Comparison of ENCODE assay signal across 8 mouse cellular contexts in genomic region chr10:80136952-80137625, GRCm38 (mm10). TPM values are rescaled to one million over a fixed set of nuclear protein-coding genes. Genes with fewer than 3 reads are reported as not detected.
DNase-seq lines count a peak whose midpoint lies in the region; ATAC-seq and TF ChIP-seq lines count a peak whose summit lies in the region.

No protein-coding gene starts in this region.

- no peak overlapping the region for H3K27ac ChIP-seq in spleen, adult 2 months (ENCODE audit: insufficient read depth, low read length)
- no peak overlapping the region for H3K27ac ChIP-seq in heart, embryonic 15.5 days
- no peak overlapping the region for H3K27ac ChIP-seq in liver, embryonic 14.5 days
- peak overlapping the region; percentile 94 for H3K27ac ChIP-seq in neural tube, embryonic 14.5 days (ENCODE audit: low read depth, low read length)

- H3K9me3 ChIP-seq in erythroblast, embryonic 14.5 days (ENCODE audit: control insufficient read depth, low read length): peaks cover 7% of the 10 kb centered on the region
- no peaks in the 10 kb centered on the region for H3K9me3 ChIP-seq in heart, embryonic 15.5 days (replicated peaks)
- H3K9me3 ChIP-seq in liver, embryonic 14.5 days (ENCODE audit: control insufficient read depth, low read length): no peaks in the 10 kb centered on the region
- H3K9me3 ChIP-seq in neural tube, embryonic 14.5 days (ENCODE audit: control insufficient read depth, low read length): no peaks in the 10 kb centered on the region

- TF ChIP-seq EP300 in liver, embryonic 14.5 days (IDR thresholded peaks at IDR 0.05; ENCODE audit: low read depth): no peak

- peak overlapping the region; percentile 99 for H3K4me2 ChIP-seq in heart, embryonic 15.5 days
- H3K4me2 ChIP-seq in liver, embryonic 14.5 days (ENCODE audit: low read depth): peak overlapping the region; percentile 83
- H3K4me2 ChIP-seq in neural tube, embryonic 14.5 days (ENCODE audit: low read depth, low read length): peak overlapping the region; percentile 84

- H3K36me3 ChIP-seq in erythroblast, embryonic 14.5 days (ENCODE audit: control insufficient read depth): peaks cover 17% of the 10 kb centered on the region
- no peaks in the 10 kb centered on the region for H3K36me3 ChIP-seq in spleen, adult 2 months (ENCODE audit: control insufficient read depth, insufficient read depth, low read length)
- H3K36me3 ChIP-seq in heart, embryonic 15.5 days: no peaks in the 10 kb centered on the region
- no peaks in the 10 kb centered on the region for H3K36me3 ChIP-seq in liver, embryonic 14.5 days (replicated peaks; ENCODE audit: control insufficient read depth, insufficient read depth, low read depth)
- H3K36me3 ChIP-seq in neural tube, embryonic 14.5 days (ENCODE audit: control insufficient read depth, insufficient read depth, low read length): peaks cover 32% of the 10 kb centered on the region

- H3K9ac ChIP-seq in heart, embryonic 15.5 days: peak overlapping the region; percentile 43
- H3K9ac ChIP-seq in liver, embryonic 14.5 days (replicated peaks): no peak overlapping the region
- peak overlapping the region; percentile 97 for H3K9ac ChIP-seq in neural tube, embryonic 14.5 days (replicated peaks; ENCODE audit: low read depth, low read length)

- H3K4me3 ChIP-seq in erythroblast, embryonic 14.5 days (replicated peaks): peak overlapping the region; percentile 45
- peak overlapping the region; percentile 29; the same call in 1 of the 2 replicates for H3K4me3 ChIP-seq in spleen, adult 2 months (ENCODE audit: extremely low read depth, insufficient read depth, insufficient read length)
- peak overlapping the region; percentile 66 for H3K4me3 ChIP-seq in heart, embryonic 15.5 days
- H3K4me3 ChIP-seq in liver, embryonic 14.5 days (ENCODE audit: insufficient read depth in 1 of 2, low read depth in 2 of 2, low read length in 2 of 2): peak overlapping the region in 1 of 2 experiments; percentile 23; a peak in 2 of 4 replicates
- peak overlapping the region; percentile 74 for H3K4me3 ChIP-seq in neural tube, embryonic 14.5 days (ENCODE audit: low read depth, low read length)

- DNase-seq in spleen, adult 2 months (ENCODE audit: low read depth in 1 of 2, low spot score in 2 of 2): no peak
- DNase-seq in spleen, adult 12 weeks (ENCODE audit: low spot score): no peak
- DNase-seq in liver, embryonic 14.5 days (ENCODE audit: low read depth in 3 of 3, low spot score in 3 of 3): no peak
- no peak for DNase-seq in urinary bladder, postnatal 36 days (ENCODE audit: low spot score in 2 of 2)

- H3K4me1 ChIP-seq in erythroblast, embryonic 14.5 days (ENCODE audit: control insufficient read depth): peaks cover 73% of the 10 kb centered on the region
- peaks cover 22% of the 10 kb centered on the region for H3K4me1 ChIP-seq in spleen, adult 2 months (ENCODE audit: control insufficient read depth, insufficient read depth, insufficient read length)
- H3K4me1 ChIP-seq in heart, embryonic 15.5 days (replicated peaks): peaks cover 69% of the 10 kb centered on the region
- H3K4me1 ChIP-seq in liver, embryonic 14.5 days (replicated peaks; ENCODE audit: control insufficient read depth in 2 of 2, insufficient read depth in 2 of 2, low read length in 1 of 2): peaks cover 2 to 20% of the 10 kb centered on the region in 2 experiments; a peak in 3 of 4 replicates
- H3K4me1 ChIP-seq in neural tube, embryonic 14.5 days (ENCODE audit: control insufficient read depth, insufficient read depth, low read length): peaks cover 17% of the 10 kb centered on the region

- H3K27me3 ChIP-seq in erythroblast, embryonic 14.5 days (ENCODE audit: control insufficient read depth): peaks cover 62% of the 10 kb centered on the region
- H3K27me3 ChIP-seq in spleen, adult 2 months (ENCODE audit: control insufficient read depth, insufficient read depth, low read length): peaks cover 10% of the 10 kb centered on the region; the same call in 1 of the 2 replicates
- H3K27me3 ChIP-seq in heart, embryonic 15.5 days: peaks cover 22% of the 10 kb centered on the region
- H3K27me3 ChIP-seq in liver, embryonic 14.5 days (ENCODE audit: control insufficient read depth, insufficient read depth, low read length): peaks cover 33% of the 10 kb centered on the region
- H3K27me3 ChIP-seq in neural tube, embryonic 14.5 days (ENCODE audit: control insufficient read depth, insufficient read depth, low read length): no peaks in the 10 kb centered on the region

- TF ChIP-seq POLR2A in spleen, adult 2 months (IDR thresholded peaks at IDR 0.05; ENCODE audit: low read depth, low read length): no peak

- ATAC-seq in erythroblast, adult 5-6 weeks (replicated peaks; ENCODE audit: low FRiP score, poor library complexity, severe bottlenecking): no peak
- no peak for ATAC-seq in heart, embryonic 15.5 days (replicated peaks; ENCODE audit: insufficient number of reproducible peaks, insufficient read depth, low FRiP score, low read depth)
- ATAC-seq in liver, embryonic 14.5 days (ENCODE audit: insufficient read depth): no peak
- no peak for ATAC-seq in neural tube, embryonic 14.5 days (ENCODE audit: low read depth)

- TF ChIP-seq CTCF in spleen, adult 2 months (IDR thresholded peaks at IDR 0.05; ENCODE audit: extremely low read depth, insufficient read depth, insufficient read length, insufficient replicate concordance): no peak
- no peak for TF ChIP-seq CTCF in liver, embryonic 14.5 days (IDR thresholded peaks at IDR 0.05; ENCODE audit: low read depth)

- whole genome bisulfite sequencing in spleen, adult 2 months: 19% methylated on average over 29 of the region's 29 CpGs
- WGBS in heart, embryonic 15.5 days: 7% methylated on average over 29 of the region's 29 CpGs
- WGBS in liver, embryonic 14.5 days (ENCODE audit: insufficient replicate concordance): 2% methylated on average over 29 of the region's 29 CpGs
- 3% methylated on average over 27 of the region's 29 CpGs for WGBS in neural tube, embryonic 14.5 days

RNA-seq across cellular contexts. Expression of gene Atp5d, which starts 1.3 kb away (rescaled TPM):
- 139 and 144 TPM in 2 replicates for polyA plus RNA-seq in erythroblast, embryonic 14.5 days (2012)
- total RNA-seq in erythroblast, adult 5-6 weeks (2015; ENCODE audit: low replicate concordance): 43.3 and 48.8 TPM in 2 replicates
- 12.1 and 17.3 TPM in 2 replicates for total RNA-seq in erythroblast, adult 5-6 weeks (2017; ENCODE audit: low replicate concordance)
- 592 and 782 TPM in 2 replicates for polyA plus RNA-seq in spleen, adult 2 months (2012; rRNA removed)
- polyA plus RNA-seq in heart, embryonic 15.5 days (2015; fragmentation: Nextera tagmentation; extraction: Ambion mirVana): 861 and 962 TPM in 2 replicates
- polyA plus RNA-seq in liver, embryonic 14.5 days (2012; rRNA removed): 196 and 211 TPM in 2 replicates
- polyA plus RNA-seq in liver, embryonic 14.5 days (2014; fragmentation: Nextera tagmentation; extraction: Ambion mirVana): 249 and 270 TPM in 2 replicates
- polyA plus RNA-seq in neural tube, embryonic 14.5 days (2014; fragmentation: Nextera tagmentation; extraction: Ambion mirVana): 472 and 519 TPM in 2 replicates

RNA-seq across cellular contexts. Expression of gene Cbarp, which starts 3.5 kb away (rescaled TPM):
- 0.15 and 0.52 TPM in 2 replicates for polyA plus RNA-seq in erythroblast, embryonic 14.5 days (2012)
- not detected in 2 replicates for total RNA-seq in erythroblast, adult 5-6 weeks (2015; ENCODE audit: low replicate concordance)
- total RNA-seq in erythroblast, adult 5-6 weeks (2017; ENCODE audit: low replicate concordance): not detected in 2 replicates
- polyA plus RNA-seq in spleen, adult 2 months (2012; rRNA removed): 11.9 and 13.4 TPM in 2 replicates
- 1.7 and 2.9 TPM in 2 replicates for polyA plus RNA-seq in heart, embryonic 15.5 days (2015; fragmentation: Nextera tagmentation; extraction: Ambion mirVana)
- polyA plus RNA-seq in liver, embryonic 14.5 days (2012; rRNA removed): 1.8 and 2.2 TPM in 2 replicates
- polyA plus RNA-seq in liver, embryonic 14.5 days (2014; fragmentation: Nextera tagmentation; extraction: Ambion mirVana): 0.42 and 1.1 TPM in 2 replicates
- 82.2 and 101 TPM in 2 replicates for polyA plus RNA-seq in neural tube, embryonic 14.5 days (2014; fragmentation: Nextera tagmentation; extraction: Ambion mirVana)

RNA-seq across cellular contexts. Expression of gene Midn, which starts 11.0 kb away (rescaled TPM):
- 7.0 and 9.3 TPM in 2 replicates for polyA plus RNA-seq in erythroblast, embryonic 14.5 days (2012)
- 5.0 and 7.7 TPM in 2 replicates for total RNA-seq in erythroblast, adult 5-6 weeks (2015; ENCODE audit: low replicate concordance)
- total RNA-seq in erythroblast, adult 5-6 weeks (2017; ENCODE audit: low replicate concordance): 3.9 and 7.4 TPM in 2 replicates
- polyA plus RNA-seq in spleen, adult 2 months (2012; rRNA removed): 128 and 157 TPM in 2 replicates
- polyA plus RNA-seq in heart, embryonic 15.5 days (2015; fragmentation: Nextera tagmentation; extraction: Ambion mirVana): 11.6 and 16.8 TPM in 2 replicates
- polyA plus RNA-seq in liver, embryonic 14.5 days (2012; rRNA removed): 9.1 and 10.3 TPM in 2 replicates
- 5.1 and 5.7 TPM in 2 replicates for polyA plus RNA-seq in liver, embryonic 14.5 days (2014; fragmentation: Nextera tagmentation; extraction: Ambion mirVana)
- 38.8 and 39.8 TPM in 2 replicates for polyA plus RNA-seq in neural tube, embryonic 14.5 days (2014; fragmentation: Nextera tagmentation; extraction: Ambion mirVana)

RNA-seq across cellular contexts. Expression of gene Stk11, which starts 21.5 kb away (rescaled TPM):
- polyA plus RNA-seq in erythroblast, embryonic 14.5 days (2012): 69.2 and 71.6 TPM in 2 replicates
- total RNA-seq in erythroblast, adult 5-6 weeks (2015; ENCODE audit: low replicate concordance): 47.7 and 60.0 TPM in 2 replicates
- 152 and 195 TPM in 2 replicates for total RNA-seq in erythroblast, adult 5-6 weeks (2017; ENCODE audit: low replicate concordance)
- polyA plus RNA-seq in spleen, adult 2 months (2012; rRNA removed): 120 and 144 TPM in 2 replicates
- polyA plus RNA-seq in heart, embryonic 15.5 days (2015; fragmentation: Nextera tagmentation; extraction: Ambion mirVana): 10.0 and 14.2 TPM in 2 replicates
- polyA plus RNA-seq in liver, embryonic 14.5 days (2012; rRNA removed): 80.5 and 88.8 TPM in 2 replicates
- 17.4 and 18.9 TPM in 2 replicates for polyA plus RNA-seq in liver, embryonic 14.5 days (2014; fragmentation: Nextera tagmentation; extraction: Ambion mirVana)
- polyA plus RNA-seq in neural tube, embryonic 14.5 days (2014; fragmentation: Nextera tagmentation; extraction: Ambion mirVana): 21.3 and 26.0 TPM in 2 replicates

RNA-seq across cellular contexts. Expression of gene Cirbp, which starts 28.7 kb away (rescaled TPM):
- 3.9 and 4.3 TPM in 2 replicates for polyA plus RNA-seq in erythroblast, embryonic 14.5 days (2012)
- total RNA-seq in erythroblast, adult 5-6 weeks (2015; ENCODE audit: low replicate concordance): 3.6 and 3.7 TPM in 2 replicates
- 14.6 and 16.3 TPM in 2 replicates for total RNA-seq in erythroblast, adult 5-6 weeks (2017; ENCODE audit: low replicate concordance)
- polyA plus RNA-seq in spleen, adult 2 months (2012; rRNA removed): 144 and 151 TPM in 2 replicates
- polyA plus RNA-seq in heart, embryonic 15.5 days (2015; fragmentation: Nextera tagmentation; extraction: Ambion mirVana): 86.7 and 90.2 TPM in 2 replicates
- polyA plus RNA-seq in liver, embryonic 14.5 days (2012; rRNA removed): 19.4 and 19.8 TPM in 2 replicates
- 10.1 and 10.7 TPM in 2 replicates for polyA plus RNA-seq in liver, embryonic 14.5 days (2014; fragmentation: Nextera tagmentation; extraction: Ambion mirVana)
- 249 and 286 TPM in 2 replicates for polyA plus RNA-seq in neural tube, embryonic 14.5 days (2014; fragmentation: Nextera tagmentation; extraction: Ambion mirVana)
